Mouse (Mus musculus) lung, postnatal 25 days (tissue): ENCODE results near the gene Stom.

Source experiments
- DNase-seq: peaks from one replicate; pipeline ENCODE4 v3.0.0; 2022; ENCODE audit warnings: low spot score

The Stom gene

DNA sequence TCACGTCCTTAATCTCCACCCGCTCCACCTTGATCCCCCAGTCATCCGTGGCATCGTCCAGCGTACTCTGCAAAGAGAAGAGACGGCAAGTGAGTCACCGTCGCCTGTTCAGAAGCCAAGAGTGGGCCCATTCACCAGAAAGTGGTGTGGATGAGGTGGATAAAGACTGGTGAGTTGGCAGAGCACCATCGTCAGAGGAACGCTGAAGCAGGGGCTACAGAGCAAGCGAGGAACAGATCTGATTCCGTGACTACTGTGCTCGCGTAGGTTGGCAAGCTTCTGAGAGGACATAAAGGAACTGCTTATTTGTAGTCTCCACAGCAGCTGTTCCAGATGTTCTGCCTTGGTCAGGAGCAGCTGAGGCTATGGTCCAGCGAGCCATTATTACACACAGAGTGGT lies 16.4 kb downstream of the Stom start:
- no peak for DNase-seq

DNA sequence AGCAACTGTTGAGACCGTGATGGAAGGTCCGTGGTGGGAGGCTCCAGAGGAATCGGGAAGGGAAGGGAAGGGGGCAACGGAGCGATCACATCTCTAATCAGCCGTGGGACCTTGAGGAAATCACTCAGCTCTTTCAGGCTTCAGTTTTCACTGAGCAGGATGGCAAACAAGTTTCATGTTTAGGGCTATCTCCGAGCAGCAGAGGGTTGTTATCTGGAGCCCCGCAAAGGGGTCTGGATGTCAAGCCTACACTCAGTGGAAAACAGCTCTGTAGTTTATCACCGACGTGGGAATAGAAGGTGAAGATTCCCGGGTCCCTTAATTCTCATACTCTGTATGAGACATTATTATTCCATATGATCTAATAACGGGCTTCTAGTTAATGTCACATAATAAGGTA lies 18.4 kb downstream of the Stom start:
- DNase-seq = no peak

DNA sequence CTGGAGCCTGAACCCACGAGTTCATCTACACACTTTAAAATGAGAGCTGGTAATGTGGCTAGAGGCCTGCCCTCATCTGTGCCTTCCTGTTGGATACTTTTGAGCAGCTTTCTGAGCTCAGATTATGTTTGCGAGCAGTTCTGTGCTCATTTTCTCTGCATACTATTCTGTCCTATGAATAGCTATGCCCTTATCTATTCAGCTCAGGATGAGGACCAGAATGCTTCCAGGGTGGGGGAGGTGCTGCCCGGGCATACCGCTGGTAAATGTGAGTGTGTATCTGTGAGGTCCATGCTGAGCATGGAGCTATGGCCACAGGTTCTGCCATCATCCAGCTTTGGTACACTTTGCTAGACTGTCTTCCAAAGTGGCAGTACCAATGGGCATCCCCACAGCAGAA lies 19.2 kb downstream of the Stom start:
- DNase-seq = no peak

DNA sequence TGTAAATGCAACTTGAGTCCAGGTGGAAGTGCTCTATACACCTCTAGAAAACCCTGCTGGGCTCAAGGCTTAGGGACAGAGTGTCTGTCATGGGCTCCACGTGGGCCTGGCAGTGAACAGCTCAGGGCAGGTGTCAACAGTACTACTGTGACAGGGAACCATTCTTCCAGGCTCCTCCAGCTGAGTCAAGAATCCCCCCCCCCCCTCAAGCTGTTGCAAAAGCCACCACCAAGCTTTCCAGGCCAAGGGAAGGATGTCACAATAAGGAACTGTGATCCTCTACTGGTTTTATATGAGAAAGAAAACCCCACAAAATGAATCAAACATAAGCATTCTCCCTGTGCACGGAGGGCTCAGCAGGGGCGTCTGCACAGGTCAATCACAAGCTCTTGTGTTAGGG lies 22.5 kb downstream of the Stom start:
- DNase-seq = no peak

- DNase-seq = no peak
Measured at GRCm38 (mm10) chr2:35309906-35310493, 26.8 kb downstream of the Stom start.

DNA sequence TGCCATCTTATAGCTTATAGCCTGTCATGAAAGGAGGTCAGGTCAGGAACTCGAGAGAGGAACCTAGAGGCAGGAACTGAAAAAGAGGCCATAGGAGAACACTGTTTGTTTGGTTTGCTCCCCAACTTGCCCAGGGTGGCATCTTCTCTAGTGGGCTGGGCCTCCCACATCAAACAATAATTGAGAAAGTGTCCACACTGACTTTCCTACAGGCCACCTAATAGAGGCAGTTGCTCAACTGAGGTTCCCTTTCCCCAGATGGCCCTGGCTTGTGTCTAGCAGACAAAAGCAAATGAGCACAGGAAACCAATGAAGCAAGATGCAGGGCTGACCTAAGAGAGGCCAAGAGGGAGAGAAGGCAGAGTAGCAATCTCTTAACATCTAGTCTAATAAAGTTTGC lies 28.6 kb downstream of the Stom start:
- DNase-seq = peak; percentile 26

DNA sequence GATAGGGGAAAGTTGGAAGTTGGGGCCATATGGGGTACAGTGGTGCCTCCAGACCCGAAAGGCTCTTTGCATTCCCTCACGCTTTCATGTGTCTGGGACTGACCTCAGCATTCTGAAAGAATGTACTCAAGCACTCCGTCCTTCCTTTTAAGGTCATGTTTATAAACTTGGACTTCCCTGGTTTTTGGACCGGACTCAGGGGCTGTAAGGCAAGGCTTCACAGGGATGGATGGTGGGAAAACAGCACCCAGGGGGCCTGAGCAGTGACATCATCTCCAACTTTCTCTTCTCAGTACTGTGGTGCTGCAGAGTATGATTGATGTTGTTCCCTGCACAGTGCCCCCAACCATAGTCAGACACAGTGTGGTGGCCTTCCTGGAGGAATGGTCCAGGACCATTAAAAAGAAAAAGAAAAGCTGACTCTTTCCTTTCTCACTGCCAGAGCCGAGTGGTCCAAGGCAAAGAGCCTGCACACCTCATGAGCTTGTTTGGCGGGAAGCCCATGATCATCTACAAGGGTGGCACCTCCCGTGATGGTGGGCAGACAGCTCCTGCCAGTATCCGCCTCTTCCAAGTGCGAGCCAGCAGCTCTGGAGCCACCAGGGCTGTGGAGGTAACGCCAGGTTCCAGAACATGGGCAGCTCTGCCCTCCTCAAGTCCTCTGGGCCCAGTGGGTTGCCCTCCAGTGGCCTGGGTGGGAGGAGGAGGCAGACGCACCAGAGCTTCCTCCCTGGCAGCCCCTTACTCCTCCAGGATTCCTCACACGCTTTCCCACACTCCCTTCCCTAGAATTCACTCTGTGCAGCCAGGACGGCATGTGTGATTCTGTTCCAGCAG lies 34.5 kb downstream of the Stom start:
- DNase-seq = peak; percentile 44

GRCm38 (mm10) chr2:35299437-35299836 lies 37.3 kb downstream of the Stom start:
- no peak for DNase-seq

GRCm38 (mm10) chr2:35297703-35298332 lies 39.0 kb downstream of the Stom start:
- peak; percentile 83 for DNase-seq

DNA sequence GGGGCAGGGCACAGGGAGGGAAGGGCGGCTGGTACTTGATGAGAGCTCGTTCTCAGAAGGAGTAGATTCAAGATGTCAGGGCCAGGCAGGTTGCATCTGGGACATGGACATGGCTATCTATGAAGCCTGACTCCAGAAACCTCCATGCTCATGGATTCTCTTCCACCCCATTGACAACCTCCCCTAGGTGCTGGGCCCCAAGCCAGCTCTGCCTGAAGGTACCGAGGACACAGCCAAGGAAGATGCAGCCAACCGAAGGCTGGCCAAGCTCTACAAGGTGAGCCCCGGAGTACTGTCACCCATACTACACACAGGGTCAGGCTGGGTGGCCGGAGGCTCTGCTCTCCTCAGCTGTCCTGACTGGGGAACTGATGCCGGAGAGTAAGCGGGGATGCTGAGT lies 43.5 kb downstream of the Stom start:
- no peak for DNase-seq

DNA sequence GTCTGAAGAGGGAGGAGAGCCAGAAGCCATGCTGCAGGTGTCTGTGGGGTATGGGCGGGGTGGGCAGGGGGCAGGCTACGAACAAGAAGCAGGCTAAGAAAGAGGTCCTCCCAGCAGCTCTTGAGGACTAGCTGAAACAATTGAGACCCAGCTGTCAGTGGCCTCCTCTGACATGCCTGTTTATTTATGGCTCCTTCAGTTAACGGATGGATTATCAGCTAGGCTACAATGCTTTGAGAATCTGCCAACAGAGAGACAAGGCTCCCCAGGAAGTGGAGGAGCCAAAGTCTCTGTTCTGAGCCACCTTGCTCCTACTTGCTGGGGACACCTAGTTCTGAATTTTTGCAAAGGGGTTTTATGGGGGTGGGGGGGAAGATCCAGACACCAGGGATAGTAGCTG lies 44.1 kb downstream of the Stom start:
- DNase-seq = no peak

GRCm38 (mm10) chr2:35291856-35292255 lies 44.9 kb downstream of the Stom start:
- no peak for DNase-seq

DNA sequence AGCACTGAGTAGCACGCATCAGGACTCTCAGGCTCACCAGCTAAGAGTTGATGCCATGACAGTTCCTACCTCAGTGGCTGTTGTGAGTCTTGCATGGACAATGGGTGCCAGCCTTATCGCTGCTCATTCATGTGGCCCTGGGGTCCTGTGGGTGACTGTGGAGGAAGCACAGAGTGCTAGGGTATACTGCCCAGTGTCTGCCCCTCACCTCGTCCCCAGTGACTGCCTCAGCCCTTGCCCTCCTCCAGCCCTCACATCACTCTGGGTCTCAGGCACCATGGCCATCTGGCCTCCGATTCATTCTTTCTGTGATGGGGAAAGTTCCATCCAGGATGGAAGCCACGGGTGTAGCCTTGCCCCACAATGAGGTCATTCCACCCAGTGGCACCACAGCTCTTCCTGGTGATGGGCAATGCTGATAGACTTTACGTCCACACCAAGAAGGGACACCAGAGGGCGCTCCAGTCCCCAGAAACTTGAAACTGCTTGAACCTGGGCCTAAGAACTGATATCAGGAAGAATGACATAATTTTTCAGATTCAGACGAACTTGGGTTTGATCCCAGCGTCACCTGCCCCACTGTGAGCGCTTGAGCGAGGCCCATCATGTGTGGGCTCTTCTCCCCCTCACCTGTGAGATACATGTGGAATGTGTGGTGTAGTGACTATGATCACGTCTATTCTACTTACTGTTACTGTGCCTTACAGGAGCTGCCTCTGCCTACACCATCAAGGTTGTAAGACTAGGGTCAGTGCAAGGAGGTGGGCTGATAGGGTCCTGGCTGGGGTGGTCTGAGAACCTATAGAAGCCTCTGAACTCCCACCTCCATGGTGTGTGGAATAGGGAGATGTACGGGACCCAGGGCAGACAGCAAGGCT lies 47.8 kb downstream of the Stom start:
- DNase-seq = peak; percentile 82

- DNase-seq = peak; percentile 89
Measured at GRCm38 (mm10) chr2:35287017-35287620, 49.7 kb downstream of the Stom start.

- no peak for DNase-seq
Measured at GRCm38 (mm10) chr2:35285209-35285608, 51.6 kb downstream of the Stom start.

GRCm38 (mm10) chr2:35283997-35284396 lies 52.8 kb downstream of the Stom start:
- no peak for DNase-seq

- peak; percentile 77 for DNase-seq
Measured at GRCm38 (mm10) chr2:35282214-35282613, 54.6 kb downstream of the Stom start.

DNA sequence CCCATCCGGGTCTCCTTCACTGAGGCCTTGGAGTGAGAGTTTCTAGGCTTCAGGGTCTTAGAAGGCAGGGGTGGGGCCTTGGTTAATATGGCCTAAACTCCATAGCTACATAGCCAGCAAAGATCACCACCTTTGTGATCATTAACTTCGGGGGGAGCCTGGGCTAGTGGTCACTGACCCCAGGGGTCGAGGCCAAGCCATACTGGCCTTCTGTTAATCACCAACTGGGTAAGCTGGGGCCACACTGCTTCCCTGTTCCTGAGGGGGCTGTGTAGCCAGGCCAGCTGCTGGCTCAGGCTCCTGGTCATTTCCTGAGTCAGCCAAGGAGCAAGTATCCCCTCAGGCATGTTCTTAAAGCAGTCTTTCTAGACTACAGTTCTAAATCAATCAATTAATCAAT lies 56.8 kb downstream of the Stom start:
- no peak for DNase-seq

- DNase-seq = peak; percentile 56
Measured at GRCm38 (mm10) chr2:35278371-35279210, 58.2 kb downstream of the Stom start.

DNA sequence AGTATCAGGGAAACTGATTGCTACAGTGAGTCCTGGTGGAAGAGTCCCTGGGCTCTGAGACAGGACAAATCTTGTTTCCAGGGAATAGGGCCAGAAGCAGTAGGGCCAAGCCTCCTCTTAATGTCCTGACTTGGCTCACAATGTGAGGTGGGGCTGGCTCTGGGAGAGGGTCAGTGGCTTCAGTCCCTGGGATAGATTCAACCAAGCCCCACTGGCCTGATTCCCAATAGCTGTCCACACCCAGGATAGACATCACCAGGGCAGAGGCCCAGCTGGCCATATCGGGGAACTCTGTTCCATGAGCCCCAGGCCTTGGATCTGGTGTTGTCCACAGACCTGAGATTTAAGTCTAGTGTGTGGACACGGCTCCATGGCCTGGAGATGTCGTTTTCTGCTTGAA lies 59.1 kb downstream of the Stom start:
- DNase-seq = peak; percentile 80

DNA sequence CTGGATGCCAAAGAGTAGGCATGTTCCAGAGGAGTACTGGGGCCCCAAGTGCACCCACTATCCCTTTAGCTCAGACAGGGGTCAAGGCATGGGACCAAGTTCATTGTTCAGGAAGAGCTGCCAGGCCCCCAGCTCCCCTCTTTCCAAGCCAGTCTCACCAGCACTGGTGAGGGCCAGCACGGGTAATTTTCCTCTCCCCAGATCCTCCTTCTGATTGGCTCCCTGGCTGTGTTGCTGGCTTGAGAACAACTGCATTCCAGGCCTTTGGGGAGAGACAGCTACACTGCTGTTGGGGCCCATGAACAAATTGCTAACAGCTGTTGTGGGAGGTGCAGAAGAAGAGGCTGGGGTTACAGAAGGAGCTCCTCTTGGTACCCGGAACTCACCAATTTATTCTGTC lies 63.2 kb downstream of the Stom start:
- DNase-seq = peak; percentile 72
